Mouse (Mus musculus) A20 (cell line): ENCODE results near the gene Brms1l.
"Not testable (repeated sequence)": the region's sequence is repeated elsewhere in the genome, so short reads cannot be mapped to it uniquely, and the experiment has no call there.

ENCODE experiments used
- DNase-seq: peaks from one replicate; pipeline ENCODE4 v3.0.0-alpha.2; 2011; ENCODE audit warnings: low read depth, low spot score

Brms1l gene

DNA sequence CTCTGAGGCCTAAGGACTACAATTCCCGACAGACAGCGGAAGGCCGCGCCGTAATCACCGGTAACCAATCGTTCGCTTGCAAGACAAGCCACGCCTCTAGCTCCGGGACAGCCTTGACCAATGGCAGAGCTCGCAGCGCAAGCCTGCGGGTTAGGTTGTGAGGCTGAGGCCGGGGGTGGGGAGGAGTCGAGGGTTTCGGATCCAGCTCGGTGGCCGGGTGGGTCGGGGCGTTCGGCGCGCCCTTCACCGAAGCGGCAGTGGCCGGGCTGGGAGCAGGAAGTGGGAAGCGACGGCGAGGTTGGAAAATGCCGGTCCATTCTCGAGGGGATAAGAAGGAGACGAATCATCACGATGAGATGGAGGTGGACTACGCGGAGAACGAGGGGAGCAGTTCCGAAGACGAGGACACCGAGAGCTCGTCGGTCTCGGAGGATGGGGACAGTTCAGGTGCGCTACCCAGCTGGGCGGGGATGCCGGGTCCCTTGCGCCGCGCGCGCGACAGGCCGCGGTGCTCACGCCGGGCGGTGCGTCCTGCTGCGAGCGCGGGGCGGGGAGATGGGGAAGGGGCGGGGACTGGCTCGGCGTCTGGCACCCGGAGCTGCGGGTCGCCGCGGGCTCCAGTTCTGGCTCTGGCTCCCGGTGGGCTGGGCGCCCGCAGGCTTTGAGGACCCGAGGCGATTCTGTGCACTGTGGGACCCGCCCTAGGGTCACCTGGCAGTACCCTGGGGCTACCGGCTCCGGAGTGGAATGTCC lies at the start of gene Brms1l:
Gene Brms1l, plus strand, starts transcription at position 126 of the 753 bp plus-strand sequence.
- peak; percentile 99 for DNase-seq

- DNase-seq: not testable (repeated sequence)
Measured at GRCm38 (mm10) chr12:55794485-55794884, 41.6 kb upstream of the Brms1l start.

GRCm38 (mm10) chr12:55797103-55797502 lies 39.0 kb upstream of the Brms1l start:
- no peak for DNase-seq

DNA sequence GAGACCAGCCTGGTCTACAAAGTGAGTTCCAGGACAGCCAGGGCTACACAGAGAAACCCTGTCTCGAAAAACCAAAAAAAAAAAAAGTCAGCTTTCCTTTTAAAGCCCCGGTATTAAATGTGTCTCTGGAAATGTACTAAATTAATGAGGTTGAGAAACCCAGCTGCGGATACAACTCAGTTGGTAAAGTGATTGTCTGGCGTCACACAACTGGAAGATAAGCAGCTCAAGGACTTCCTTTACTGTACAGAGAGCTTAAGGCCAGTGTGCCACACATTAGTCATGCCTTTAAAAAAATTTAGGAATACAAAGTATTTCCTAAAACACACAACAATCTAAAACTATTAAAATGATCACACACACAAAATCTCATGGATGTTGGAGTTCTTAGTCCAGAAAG lies 37.4 kb upstream of the Brms1l start:
- no peak for DNase-seq

GRCm38 (mm10) chr12:55800144-55800543 lies 36.0 kb upstream of the Brms1l start:
- DNase-seq: no peak

DNA sequence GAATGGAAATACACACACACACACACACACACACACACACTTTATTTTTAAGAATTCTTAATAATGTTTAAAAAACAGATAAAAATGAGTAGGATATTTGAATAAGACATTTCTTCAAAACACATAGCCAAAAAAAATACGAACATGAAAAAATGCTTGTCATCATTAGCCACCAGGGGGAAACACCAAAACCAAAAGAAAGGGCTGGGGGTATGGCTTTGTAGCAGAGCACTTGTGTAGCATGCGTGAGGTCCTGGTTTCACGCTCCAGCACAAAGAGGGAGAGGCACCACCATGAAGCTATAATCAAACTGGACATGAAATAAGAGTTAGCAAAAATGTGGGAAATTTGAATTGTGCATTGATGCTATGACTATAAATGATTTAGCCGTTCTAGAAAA lies 35.0 kb upstream of the Brms1l start:
- DNase-seq: no peak

GRCm38 (mm10) chr12:55805035-55805434 lies 31.1 kb upstream of the Brms1l start:
- no peak for DNase-seq

DNA sequence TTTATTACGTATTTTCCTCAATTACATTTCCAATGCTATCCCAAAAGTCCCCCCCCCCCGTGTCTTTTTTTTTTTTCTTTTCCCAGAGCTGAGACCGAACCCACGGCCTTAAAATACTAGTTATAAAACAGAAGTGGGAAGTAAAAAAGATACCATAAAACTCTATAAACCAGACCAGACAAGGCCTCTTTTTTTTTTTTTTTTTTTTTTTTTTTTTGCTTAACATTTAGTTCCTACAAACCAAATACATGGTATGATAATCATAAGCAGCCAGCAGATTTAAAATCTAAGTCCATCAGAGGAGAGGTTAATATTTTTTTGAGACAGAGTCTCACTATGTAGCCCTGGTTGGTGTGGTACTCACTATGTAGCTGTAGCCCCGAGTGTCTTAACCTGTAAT lies 19.6 kb upstream of the Brms1l start:
- no peak for DNase-seq

DNA sequence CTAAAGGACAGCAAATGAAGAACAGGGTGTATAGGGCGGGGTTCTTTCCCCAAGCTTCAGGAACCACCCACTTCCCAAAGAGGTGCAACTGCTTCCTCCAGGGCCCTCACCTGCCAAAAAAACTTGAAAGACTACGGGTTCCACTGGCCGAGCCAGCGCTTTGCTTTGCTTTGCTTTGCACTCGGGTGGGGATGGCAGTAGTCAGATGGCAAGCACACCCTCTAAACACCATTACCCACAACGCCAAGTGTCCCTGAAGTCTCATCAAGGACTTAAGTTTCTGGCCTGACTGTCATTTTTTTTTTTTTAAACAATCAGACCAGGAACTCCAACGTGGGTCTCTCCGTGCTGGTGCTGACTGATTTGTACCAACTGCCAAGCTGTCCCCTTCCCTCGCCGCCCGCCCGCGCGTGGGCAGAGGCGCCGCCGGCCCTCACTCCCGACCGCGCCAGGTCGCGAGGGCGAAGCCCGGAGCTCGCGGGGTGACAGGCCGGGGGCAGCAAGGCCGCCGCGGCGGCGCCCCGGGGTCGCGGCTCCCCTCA lies 15.9 kb upstream of the Brms1l start:
- peak; percentile 74 for DNase-seq

GRCm38 (mm10) chr12:55820661-55821314 lies 15.3 kb upstream of the Brms1l start, which contains the start of gene Ralgapa1:
TSS of gene Ralgapa1 (minus strand) at chr12:55821167.
- DNase-seq: peak; percentile 96

- no peak for DNase-seq
Measured at GRCm38 (mm10) chr12:55824027-55824426, 12.1 kb upstream of the Brms1l start.

DNA sequence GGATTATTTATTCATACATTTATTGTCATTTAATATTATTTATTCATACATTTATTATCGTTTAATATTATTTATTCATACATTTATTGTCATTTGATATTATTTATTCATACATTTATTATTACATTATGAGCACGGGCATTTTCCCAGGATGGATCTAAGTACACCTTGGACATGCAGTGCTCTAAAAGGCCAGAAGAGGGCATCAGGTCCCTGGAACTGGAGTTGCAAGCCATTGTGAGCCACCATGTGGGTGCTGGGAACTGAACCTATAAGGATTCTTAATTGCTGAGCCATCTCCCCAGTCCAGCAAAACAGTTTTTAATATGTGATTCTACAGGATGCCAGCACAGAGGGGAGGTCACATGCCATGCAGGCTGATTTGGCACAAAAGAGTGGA lies 10.6 kb upstream of the Brms1l start:
- DNase-seq: no peak

DNA sequence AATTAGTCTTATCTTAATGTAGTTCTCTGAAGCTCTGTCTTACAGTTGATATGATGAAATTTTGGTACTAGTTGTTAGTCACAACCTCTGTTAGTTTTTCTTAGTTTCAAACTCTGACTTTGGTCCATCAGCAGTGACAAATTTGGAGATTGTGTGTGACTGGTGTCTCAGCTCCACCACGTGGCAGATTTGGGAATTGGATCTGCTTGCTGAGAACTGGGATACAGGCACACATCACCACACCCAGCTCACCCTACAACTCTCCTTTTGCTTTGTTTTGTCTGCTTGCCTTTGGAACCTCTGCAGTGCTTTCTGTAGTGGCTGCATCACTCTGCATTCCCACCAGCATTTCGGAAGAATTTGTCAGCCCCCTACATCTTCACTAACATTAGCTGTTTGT lies 5.0 kb upstream of the Brms1l start:
- DNase-seq: peak; percentile 70

DNA sequence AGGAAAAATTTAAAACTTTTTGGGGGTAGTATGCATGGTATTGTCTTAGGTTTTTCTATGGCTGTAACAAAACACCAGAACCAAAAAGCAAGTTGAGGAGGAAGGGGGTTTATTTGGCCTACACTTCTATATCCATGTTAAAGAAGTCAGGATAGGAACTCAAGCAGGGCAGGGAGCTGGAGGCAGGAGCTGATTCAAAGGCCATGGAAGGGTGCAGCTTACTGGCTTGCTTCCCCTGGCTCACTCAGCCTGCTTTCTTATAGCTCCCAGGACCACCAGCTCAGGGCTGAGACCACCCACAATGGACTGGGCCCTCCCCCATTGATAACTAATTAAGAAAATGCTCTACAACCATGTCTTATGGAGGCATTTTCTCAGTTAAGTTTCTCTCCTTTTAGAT lies 3.2 kb upstream of the Brms1l start:
- no peak for DNase-seq

DNA sequence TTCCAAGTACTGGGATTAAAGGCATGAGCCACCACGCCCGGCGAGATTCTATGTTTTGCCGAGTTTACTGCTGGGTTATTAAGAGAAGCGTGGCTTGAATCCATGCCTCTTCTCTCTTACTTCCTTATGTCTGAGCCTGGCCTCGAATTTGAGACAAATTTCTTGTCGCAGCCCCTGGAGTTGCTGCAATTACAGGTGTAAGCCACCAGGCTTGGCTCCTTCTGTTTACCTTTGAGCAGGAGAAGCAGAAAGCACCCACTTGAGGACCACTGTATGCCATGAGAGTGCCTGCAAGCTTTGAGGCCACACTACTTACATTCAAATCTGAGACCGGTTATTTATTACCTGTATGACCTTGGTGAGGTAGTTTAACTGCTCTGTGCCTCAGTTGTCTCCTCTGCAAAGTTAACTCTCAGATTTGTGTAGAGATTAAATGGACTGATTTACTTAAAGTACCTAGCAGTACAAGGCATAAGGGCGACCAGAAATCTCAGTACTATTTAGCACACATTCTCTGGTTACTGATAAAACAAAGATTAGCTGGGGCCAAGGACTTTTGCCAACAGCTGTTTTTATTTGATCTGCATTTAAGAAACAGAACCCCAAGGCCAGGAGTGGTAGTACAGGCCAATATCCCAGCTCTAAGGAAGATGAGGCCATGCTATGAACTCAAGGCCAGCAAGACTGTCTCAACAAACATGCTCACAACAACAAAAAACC lies 2.1 kb upstream of the Brms1l start:
- DNase-seq: peak; percentile 27

DNA sequence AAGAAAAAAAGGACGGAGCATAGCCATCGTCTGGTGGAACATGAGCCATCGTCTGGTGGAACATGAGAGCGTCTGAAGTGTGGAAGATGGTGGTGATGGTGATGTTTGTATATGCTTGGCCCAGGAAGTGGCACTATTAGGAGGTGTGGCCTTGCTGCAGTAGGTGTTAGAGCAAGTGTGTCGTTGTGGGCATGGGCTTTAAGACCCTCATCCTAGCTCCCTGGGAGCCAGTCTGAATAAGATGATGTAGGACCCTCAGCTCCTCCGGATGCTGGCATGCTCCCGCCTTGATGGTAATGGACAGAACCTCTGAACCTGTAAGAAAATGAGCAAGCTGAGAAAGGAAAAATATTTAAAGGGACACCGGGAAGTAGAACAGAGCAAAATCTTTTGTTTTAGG lies 1.2 kb upstream of the Brms1l start:
- DNase-seq: no peak

DNA sequence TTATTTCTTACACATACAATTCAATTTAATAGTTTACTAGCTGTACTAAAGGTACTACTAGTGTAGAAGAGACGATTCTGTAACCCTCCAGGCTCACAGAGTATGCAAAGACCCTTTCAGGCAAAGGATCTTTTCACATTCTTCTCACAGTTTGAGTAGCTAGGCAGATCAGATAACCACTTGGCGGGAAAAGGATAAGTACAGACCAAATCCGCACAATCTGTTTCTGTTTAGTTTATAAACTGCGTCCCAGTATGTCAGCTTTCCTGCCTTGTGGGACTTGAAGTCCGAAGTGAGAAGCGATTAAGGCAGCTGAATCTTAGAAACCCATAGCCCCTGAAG lies 296 bp upstream of the Brms1l start:
- no peak for DNase-seq

DNA sequence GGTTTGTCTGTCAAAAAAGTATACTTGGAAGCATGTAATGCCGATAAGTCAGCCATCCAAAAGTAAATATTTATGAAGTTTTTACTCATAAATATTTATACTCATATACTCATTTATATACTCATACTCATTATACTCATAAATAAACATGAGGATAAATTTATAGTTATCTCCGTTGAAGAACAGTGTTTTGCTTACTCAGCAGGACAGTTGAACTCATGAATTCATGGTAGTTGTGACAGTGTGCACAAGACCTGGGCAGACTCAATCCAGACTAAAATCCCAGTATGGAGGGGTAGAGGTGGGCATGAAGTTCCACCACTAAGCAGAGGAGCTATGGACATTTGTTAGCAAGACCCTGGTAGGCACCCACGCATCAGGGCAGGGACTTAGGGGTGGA lies 1.4 kb downstream of the Brms1l start:
- DNase-seq: no peak

DNA sequence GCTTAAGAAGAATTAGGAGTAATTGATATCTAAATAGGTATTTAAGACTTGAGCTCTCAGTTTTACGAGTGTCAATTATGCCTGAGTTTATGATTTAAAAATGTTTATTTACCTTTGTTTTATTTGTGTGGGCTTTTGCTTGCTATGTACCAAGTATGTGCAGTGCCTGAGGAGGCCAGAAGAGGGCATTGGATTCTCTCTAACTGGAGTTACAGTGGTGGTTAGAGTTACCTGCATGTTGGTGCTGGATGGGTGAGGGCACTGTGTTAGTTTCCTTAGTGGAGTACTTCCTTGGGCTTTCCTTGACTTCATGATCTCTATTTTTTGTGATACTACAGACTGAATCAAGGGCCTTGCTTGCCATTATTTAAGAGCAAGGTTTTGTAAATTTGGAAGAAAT lies 10.6 kb downstream of the Brms1l start:
- peak; percentile 73 for DNase-seq

GRCm38 (mm10) chr12:55847851-55848250 lies 11.7 kb downstream of the Brms1l start:
- peak; percentile 77 for DNase-seq

DNA sequence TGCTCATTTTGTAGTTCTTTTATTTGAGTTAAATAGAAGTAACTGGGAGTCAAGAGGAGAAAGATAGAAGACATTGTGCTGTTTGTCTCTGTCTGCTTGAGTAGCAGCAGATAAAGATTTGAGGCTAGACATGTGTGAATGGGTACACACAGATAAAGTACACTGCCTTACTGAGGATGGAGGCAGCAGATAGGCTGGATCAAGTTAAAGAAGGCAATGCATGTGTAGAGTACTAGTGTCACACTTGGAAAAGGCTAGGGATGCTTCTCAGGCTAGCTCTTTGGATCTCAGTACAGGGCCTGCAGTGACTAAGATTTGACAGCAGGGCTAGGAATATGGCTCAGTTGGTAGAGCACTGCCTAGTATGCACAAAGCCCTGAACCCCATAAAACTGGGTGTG lies 14.5 kb downstream of the Brms1l start:
- DNase-seq: no peak
